Mouse (Mus musculus) central nervous system, embryonic 18 days (tissue): ENCODE measurements around the gene Slit3. TPM values are rescaled to one million over a fixed set of nuclear protein-coding genes. Genes with fewer than 3 reads are reported as not detected.

Experiments used
- polyA plus RNA-seq: library from polyadenylated mRNA; depleted of rRNA; stranded (reverse); fragments of >200 nt; gene quantifications from 2 replicates; pipeline ENCODE4 v1.2.3, GENCODE M21; 2012; rRNA removed

The Slit3 gene
- polyA plus RNA-seq: 4.7 and 5.8 TPM in 2 replicates

DNA sequence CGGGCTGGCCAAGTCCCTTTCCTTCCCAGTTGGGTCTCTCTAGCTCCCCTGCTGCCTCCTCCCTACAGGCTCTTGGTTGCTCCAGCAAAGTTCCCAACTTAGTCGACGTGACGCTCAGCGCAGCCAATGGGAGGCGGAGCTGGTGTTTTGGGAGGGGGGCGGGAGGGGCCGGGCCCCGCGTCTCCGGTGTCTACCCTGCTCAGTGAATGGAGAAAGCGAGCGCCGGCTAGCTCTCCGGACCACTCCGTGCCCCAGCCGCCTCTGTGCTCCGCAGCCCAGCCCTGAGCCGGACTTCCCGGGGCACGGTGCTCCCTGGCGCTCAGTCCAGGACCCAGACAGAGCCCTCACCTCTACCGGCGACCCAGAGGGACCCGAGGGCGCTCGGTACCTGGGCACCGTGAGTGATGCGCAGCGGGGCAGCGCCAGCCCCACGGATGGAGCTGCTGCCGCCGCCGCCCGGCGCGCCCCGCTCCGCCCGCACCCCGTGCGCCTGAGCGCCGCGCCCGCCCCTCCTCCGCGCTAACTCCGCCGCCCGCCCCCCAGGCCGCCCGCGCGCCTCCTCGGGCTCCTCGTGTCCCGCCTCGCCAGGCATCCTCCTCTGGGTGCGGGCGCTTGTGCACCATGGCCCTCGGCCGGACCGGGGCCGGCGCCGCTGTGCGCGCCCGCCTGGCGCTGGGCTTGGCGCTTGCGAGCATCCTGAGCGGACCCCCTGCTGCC lies at the start of gene Slit3:
TSS of gene Slit3 (plus strand) at position 331 of the 717 bp plus-strand sequence.

